Mouse (Mus musculus): Measurements from ENCODE around the gene Serpina3b. TPM values are rescaled to one million over a fixed set of nuclear protein-coding genes. Genes with fewer than 3 reads are reported as not detected.

The Serpina3b gene
- total RNA-seq, 2 experiments from 2014 or later: not detected

DNA sequence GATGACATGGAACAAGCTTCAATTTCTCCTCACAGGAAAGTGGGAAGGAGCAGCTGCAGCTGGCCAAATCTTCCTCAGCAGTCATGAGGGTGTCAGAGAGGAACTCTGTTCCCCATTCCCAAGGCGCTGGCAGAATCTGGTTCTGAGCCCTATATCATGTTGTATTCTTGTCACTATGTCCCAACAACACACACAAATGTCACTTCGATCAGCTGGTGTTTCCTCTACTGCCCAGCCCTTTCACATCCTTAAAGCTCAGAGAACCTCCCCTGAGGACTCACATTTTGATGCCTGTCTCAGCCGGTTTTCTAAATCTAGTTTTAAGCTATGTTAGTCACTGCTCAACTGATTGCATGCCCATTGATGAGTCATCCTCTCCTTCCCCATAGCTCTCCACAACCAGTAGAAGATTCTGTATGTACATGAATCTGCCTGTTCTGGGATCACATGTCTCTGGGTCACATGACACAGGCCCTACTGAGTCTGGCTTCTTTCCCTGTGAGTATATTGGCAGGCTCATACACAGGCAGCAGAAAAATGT lies 58.3 kb downstream of the Serpina3b start:
- TF ChIP-seq CTCF (IDR thresholded peaks at IDR 0.05): no peak
- no peak overlapping the region for H3K27ac ChIP-seq
- DNase-seq: no peak
- intact Hi-C loops (cut with DNase I): no loop called here
- H3K4me3 ChIP-seq: no peak overlapping the region

Other genes with a start within 250 kb of the Serpina3b start
- not detected for gene Serpina1c, start 223.1 kb upstream of the Serpina3b start, total RNA-seq (2021)
- under 1 TPM in 1 of 2 experiments, not detected in 1; 0.17 TPM for gene Serpina1e, start 169.0 kb upstream of the Serpina3b start, total RNA-seq (2021)
- gene Serpina11, start 138.0 kb upstream of the Serpina3b start, total RNA-seq (2021): not detected
- gene Serpina9, start 114.2 kb upstream of the Serpina3b start, total RNA-seq (2021): not detected
- not detected for gene Serpina12, start 83.6 kb upstream of the Serpina3b start, total RNA-seq (2021)
- not detected for gene Serpina5, start 26.9 kb upstream of the Serpina3b start, total RNA-seq (2021)
- not detected for gene Serpina3a, start 15.3 kb upstream of the Serpina3b start, total RNA-seq (2021)
- 1 to 10 TPM; 1.2 to 1.5 TPM for gene Serpina3c, start 25.9 kb downstream of the Serpina3b start, total RNA-seq (2021)
- gene Serpina3f, start 86.5 kb downstream of the Serpina3b start, total RNA-seq (2021): not detected
- gene Serpina3g, start 108.2 kb downstream of the Serpina3b start, total RNA-seq (2021): under 1 TPM in 1 of 2 experiments, not detected in 1; 0.28 TPM
- gene Serpina3i, start 135.1 kb downstream of the Serpina3b start, total RNA-seq (2021): not detected
- not detected for gene Serpina3j, start 186.6 kb downstream of the Serpina3b start, total RNA-seq (2021)
- under 1 TPM; 0.10 to 0.11 TPM for gene Serpina3k, start 210.5 kb downstream of the Serpina3b start, total RNA-seq (2021)
- not detected for gene Serpina3m, start 210.5 kb downstream of the Serpina3b start, total RNA-seq (2021)